In the genomic region with DNA sequence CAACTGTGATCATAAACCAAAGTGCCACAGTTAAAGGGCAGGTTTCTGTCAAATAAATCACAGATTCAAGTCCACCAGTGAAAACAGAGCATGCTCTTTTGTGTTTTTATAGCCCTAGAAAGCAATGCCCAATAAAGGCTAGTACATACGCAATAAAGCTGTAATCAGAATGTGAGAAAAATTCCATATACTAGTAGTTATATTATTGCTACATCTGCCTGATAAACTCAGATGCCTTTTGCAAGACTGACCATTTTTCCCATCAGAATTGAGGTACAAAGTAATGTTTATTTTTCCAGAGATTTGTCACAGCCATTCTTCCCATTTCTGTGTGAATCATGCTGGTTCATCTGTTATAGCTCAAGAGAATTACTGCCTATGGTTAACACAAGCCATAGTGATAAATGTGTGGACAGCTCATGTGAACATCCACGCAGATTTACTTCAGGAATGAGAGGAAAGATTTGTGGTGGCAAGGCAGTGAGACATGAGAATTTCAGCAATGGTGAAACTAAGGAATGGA, we compare ENCODE assay signal across 16 mouse cellular contexts.
"Had no signal": no experiment of that assay in that cellular context is flagged by ENCODE, and none has a peak within 500 bp of the region (broad histone marks: within the 10 kb centered on the region; RNA-seq: fewer than 3 reads in every experiment).

No protein-coding gene starts in this region.

- H3K36me3 ChIP-seq: liver, embryonic 13.5 days; neural tube, embryonic 12.5 days; neural tube, embryonic 15.5 days had no signal

- DNase-seq: kidney, postnatal 25 days; layer of hippocampus, adult 9-11 months; liver, embryonic 13.5 days; lung, adult 2 months; lung, postnatal 14 days; lung, postnatal 4 days; midbrain, embryonic 14.5 days; right cerebral cortex, adult 18-20 months; right cerebral cortex, postnatal 14 days; right cerebral cortex, postnatal 4 days; thymus, adult 2 months; thymus, postnatal 14 days; thymus, postnatal 4 days had no signal

- H3K27me3 ChIP-seq: liver, embryonic 13.5 days; neural tube, embryonic 12.5 days; neural tube, embryonic 15.5 days had no signal

- H3K4me3 ChIP-seq: layer of hippocampus, adult 2 months; liver, embryonic 13.5 days; neural tube, embryonic 12.5 days; neural tube, embryonic 15.5 days had no signal
